Mouse (Mus musculus): ENCODE measurements around the gene Mto1. TPM values are rescaled to one million over a fixed set of nuclear protein-coding genes. Genes with fewer than 3 reads are reported as not detected.
"Not testable (repeated sequence)": the region's sequence is repeated elsewhere in the genome, so short reads cannot be mapped to it uniquely, and the experiment has no call there.

Gene Mto1
- polyA plus RNA-seq, 1 experiment from 2014 or later = 30.6 TPM

DNA sequence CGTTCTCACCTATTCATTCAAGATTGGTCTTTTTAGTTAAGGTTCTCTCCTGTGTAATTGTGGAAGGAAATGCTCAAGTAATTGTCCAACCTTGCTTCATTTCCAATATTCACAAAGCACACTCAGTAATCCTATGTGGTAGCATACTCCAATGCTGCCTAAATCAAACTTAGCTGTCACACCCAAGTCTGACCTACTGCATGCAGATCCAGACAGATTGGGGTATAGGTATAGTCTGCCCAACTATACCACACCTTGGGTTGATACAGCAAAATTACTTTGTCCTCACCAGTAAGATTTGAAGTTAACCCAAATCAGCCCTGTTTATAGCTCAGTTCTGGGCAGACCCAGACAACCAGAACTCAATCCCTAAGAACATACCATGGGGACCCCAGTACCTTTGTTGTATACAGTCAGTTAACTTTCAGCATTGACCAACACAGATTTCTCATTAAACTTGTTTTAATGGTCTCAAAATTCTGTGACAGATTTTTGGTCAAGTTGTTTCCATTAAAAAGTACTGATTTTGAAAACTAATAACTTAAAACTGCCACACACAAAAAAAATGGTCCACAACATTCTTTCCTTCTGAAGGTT lies 30.1 kb downstream of the Mto1 start:
- not testable (repeated sequence) for H3K4me1 ChIP-seq (replicated peaks; ENCODE audit: control insufficient read depth, insufficient read depth, low read length); DNase-seq (ENCODE audit: low spot score); H3K27ac ChIP-seq (ENCODE audit: low read depth, low read length); H3K9ac ChIP-seq (ENCODE audit: low read length); H3K27me3 ChIP-seq (ENCODE audit: control insufficient read depth, insufficient read depth, low read length); H3K4me3 ChIP-seq (ENCODE audit: low read depth, low read length); H3K36me3 ChIP-seq (ENCODE audit: control insufficient read depth, insufficient read depth, low read length); ATAC-seq (replicated peaks; ENCODE audit: low FRiP score); H3K9me3 ChIP-seq (ENCODE audit: control insufficient read depth, low read length)
- 57% methylated on average over 1 of the region's 1 CpGs for WGBS
- H3K4me2 ChIP-seq (ENCODE audit: low read depth, low read length, severe bottlenecking) = peak overlapping the region; percentile 5; the same call in 1 of the 2 replicates

- not testable (repeated sequence) for DNase-seq (ENCODE audit: low spot score); H3K4me1 ChIP-seq (replicated peaks; ENCODE audit: control insufficient read depth, insufficient read depth, low read length); H3K27ac ChIP-seq (ENCODE audit: low read depth, low read length); H3K27me3 ChIP-seq (ENCODE audit: control insufficient read depth, insufficient read depth, low read length); H3K9me3 ChIP-seq (ENCODE audit: control insufficient read depth, low read length); ATAC-seq (replicated peaks; ENCODE audit: low FRiP score); H3K36me3 ChIP-seq (ENCODE audit: control insufficient read depth, insufficient read depth, low read length)
- H3K4me3 ChIP-seq (ENCODE audit: low read depth, low read length) = peak overlapping the region; percentile 99
- WGBS = 31% methylated on average over 8 of the region's 8 CpGs
- H3K9ac ChIP-seq (ENCODE audit: low read length) = peak overlapping the region; percentile 53
- peak overlapping the region; percentile 59 for H3K4me2 ChIP-seq (ENCODE audit: low read depth, low read length, severe bottlenecking)
These were observed 31.3 kb downstream of the Mto1 start for GRCm38 (mm10) chr9:78479308-78479707.

- Histone ChIP-seq H3K4me3 (ENCODE audit: low read depth, low read length) (peak overlapping the region; percentile 99), H3K9ac (ENCODE audit: low read length) (peak overlapping the region; percentile 100), H3K27ac (ENCODE audit: low read depth, low read length) (peak overlapping the region; percentile 93), H3K4me2 (ENCODE audit: low read depth, low read length, severe bottlenecking) (peak overlapping the region; percentile 59)
- H3K27me3 ChIP-seq (ENCODE audit: control insufficient read depth, insufficient read depth, low read length); H3K4me1 ChIP-seq (replicated peaks; ENCODE audit: control insufficient read depth, insufficient read depth, low read length); H3K9me3 ChIP-seq (ENCODE audit: control insufficient read depth, low read length); ATAC-seq (replicated peaks; ENCODE audit: low FRiP score); H3K36me3 ChIP-seq (ENCODE audit: control insufficient read depth, insufficient read depth, low read length); DNase-seq (ENCODE audit: low spot score): not testable (repeated sequence)
- WGBS = under 1% methylated on average over 13 of the region's 13 CpGs
These were observed 32.2 kb downstream of the Mto1 start for GRCm38 (mm10) chr9:78480227-78480626.

DNA sequence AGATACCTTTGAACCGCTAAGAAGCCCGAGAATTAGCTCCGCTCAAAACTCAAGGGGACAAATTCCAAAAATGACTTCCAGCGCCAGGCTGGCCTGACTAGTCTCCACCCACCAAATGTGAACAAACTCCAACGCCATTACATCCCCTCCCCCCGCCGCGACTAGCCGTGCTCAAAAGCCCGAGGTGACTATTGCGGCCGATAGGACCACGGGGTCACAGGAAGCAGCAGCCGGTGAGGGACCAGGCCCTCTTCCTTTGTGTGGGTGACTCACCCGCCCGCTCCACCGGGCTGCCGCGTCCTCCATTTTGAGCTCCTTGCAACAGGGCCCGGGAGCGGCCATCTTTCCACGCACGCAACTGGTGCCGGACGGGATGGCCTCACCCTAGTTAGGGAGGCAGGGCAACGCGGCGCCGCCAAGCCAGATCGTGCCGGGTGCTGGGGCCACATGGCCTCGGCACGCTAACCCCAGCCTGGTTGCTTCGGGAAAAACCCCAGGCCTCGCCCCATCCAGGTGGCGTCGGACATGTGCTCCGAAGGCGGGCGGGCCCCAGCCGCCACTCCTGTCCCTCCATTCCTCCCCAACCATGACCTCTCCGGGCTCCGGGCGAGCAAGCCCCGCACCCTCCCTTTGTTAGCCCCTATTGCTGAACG lies 32.8 kb downstream of the Mto1 start:
- DNase-seq (ENCODE audit: low spot score) (peak; percentile 88), ATAC-seq (replicated peaks; ENCODE audit: low FRiP score) (peak; percentile 22)
- Histone ChIP-seq H3K4me2 (ENCODE audit: low read depth, low read length, severe bottlenecking) (peak overlapping the region; percentile 59), H3K4me3 (ENCODE audit: low read depth, low read length) (peak overlapping the region; percentile 99), H3K27ac (ENCODE audit: low read depth, low read length) (peak overlapping the region; percentile 93), H3K4me1 (replicated peaks; ENCODE audit: control insufficient read depth, insufficient read depth, low read length) (peaks cover 4% of the 10 kb centered on the region; the same call in 1 of the 2 replicates), H3K9me3 (ENCODE audit: control insufficient read depth, low read length) (no peaks in the 10 kb centered on the region), H3K9ac (ENCODE audit: low read length) (peak overlapping the region; percentile 100), H3K27me3 (ENCODE audit: control insufficient read depth, insufficient read depth, low read length) (no peaks in the 10 kb centered on the region), H3K36me3 (ENCODE audit: control insufficient read depth, insufficient read depth, low read length) (peaks cover 6% of the 10 kb centered on the region; the same call in 1 of the 2 replicates)
- WGBS = 0% methylated on average over 46 of the region's 46 CpGs

GRCm38 (mm10) chr9:78481423-78482331 lies 33.7 kb downstream of the Mto1 start:
- Histone ChIP-seq H3K4me3 (ENCODE audit: low read depth, low read length) (peak overlapping the region; percentile 99), H3K27me3 (ENCODE audit: control insufficient read depth, insufficient read depth, low read length) (no peaks in the 10 kb centered on the region), H3K9ac (ENCODE audit: low read length) (peak overlapping the region; percentile 100), H3K36me3 (ENCODE audit: control insufficient read depth, insufficient read depth, low read length) (peaks cover 6% of the 10 kb centered on the region; the same call in 1 of the 2 replicates), H3K4me1 (replicated peaks; ENCODE audit: control insufficient read depth, insufficient read depth, low read length) (peaks cover 4% of the 10 kb centered on the region; the same call in 1 of the 2 replicates), H3K4me2 (ENCODE audit: low read depth, low read length, severe bottlenecking) (peak overlapping the region; percentile 59), H3K9me3 (ENCODE audit: control insufficient read depth, low read length) (no peaks in the 10 kb centered on the region), H3K27ac (ENCODE audit: low read depth, low read length) (peak overlapping the region; percentile 99)
- WGBS = under 1% methylated on average over 72 of the region's 77 CpGs
- DNase-seq (ENCODE audit: low spot score) (peak; percentile 99), ATAC-seq (replicated peaks; ENCODE audit: low FRiP score) (peak; percentile 98)

GRCm38 (mm10) chr9:78482386-78482785 lies 34.4 kb downstream of the Mto1 start:
- Histone ChIP-seq H3K4me2 (ENCODE audit: low read depth, low read length, severe bottlenecking) (peak overlapping the region; percentile 51), H3K9me3 (ENCODE audit: control insufficient read depth, low read length) (no peaks in the 10 kb centered on the region), H3K27ac (ENCODE audit: low read depth, low read length) (peak overlapping the region; percentile 99), H3K4me3 (ENCODE audit: low read depth, low read length) (peak overlapping the region; percentile 99), H3K36me3 (ENCODE audit: control insufficient read depth, insufficient read depth, low read length) (peaks cover 6% of the 10 kb centered on the region; the same call in 1 of the 2 replicates), H3K9ac (ENCODE audit: low read length) (peak overlapping the region; percentile 92), H3K4me1 (replicated peaks; ENCODE audit: control insufficient read depth, insufficient read depth, low read length) (peaks cover 4% of the 10 kb centered on the region; the same call in 1 of the 2 replicates), H3K27me3 (ENCODE audit: control insufficient read depth, insufficient read depth, low read length) (no peaks in the 10 kb centered on the region)
- 5% methylated on average over 3 of the region's 3 CpGs for WGBS
- ATAC-seq (replicated peaks; ENCODE audit: low FRiP score) (no peak), DNase-seq (ENCODE audit: low spot score) (no peak)

DNA sequence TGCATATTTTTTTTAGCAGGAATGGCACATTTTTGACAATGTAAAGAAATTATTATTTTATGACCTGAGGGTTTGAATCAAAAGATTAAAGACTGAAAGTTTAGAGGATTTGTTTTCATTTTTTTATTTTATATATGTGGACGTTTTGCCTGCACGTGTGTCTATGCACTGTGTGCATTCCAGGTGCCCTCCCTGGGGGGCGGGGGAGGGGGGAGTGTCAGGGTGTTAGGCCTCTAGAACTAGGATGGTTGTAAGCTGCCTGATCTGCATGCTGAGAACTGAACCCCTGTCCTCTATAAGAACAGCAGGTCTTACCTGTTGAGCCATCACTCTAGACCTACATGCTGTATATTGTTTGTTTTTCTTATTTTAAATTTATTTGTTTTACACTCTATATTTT lies 36.7 kb downstream of the Mto1 start:
- 78% methylated on average over 3 of the region's 3 CpGs for WGBS
- no peak for ATAC-seq (replicated peaks; ENCODE audit: low FRiP score)
- Histone ChIP-seq H3K27ac (ENCODE audit: low read depth, low read length) (no peak overlapping the region), H3K27me3 (ENCODE audit: control insufficient read depth, insufficient read depth, low read length) (no peaks in the 10 kb centered on the region), H3K36me3 (ENCODE audit: control insufficient read depth, insufficient read depth, low read length) (no peaks in the 10 kb centered on the region; the same call in 1 of the 2 replicates), H3K4me1 (replicated peaks; ENCODE audit: control insufficient read depth, insufficient read depth, low read length) (peaks cover 4% of the 10 kb centered on the region; the same call in 1 of the 2 replicates), H3K9ac (ENCODE audit: low read length) (no peak overlapping the region), H3K4me3 (ENCODE audit: low read depth, low read length) (no peak overlapping the region), H3K9me3 (ENCODE audit: control insufficient read depth, low read length) (no peaks in the 10 kb centered on the region), H3K4me2 (ENCODE audit: low read depth, low read length, severe bottlenecking) (no peak overlapping the region)
- no peak for DNase-seq (ENCODE audit: low spot score)

- not testable (repeated sequence) for H3K4me3 ChIP-seq (ENCODE audit: low read depth, low read length); H3K9me3 ChIP-seq (ENCODE audit: control insufficient read depth, low read length); H3K27me3 ChIP-seq (ENCODE audit: control insufficient read depth, insufficient read depth, low read length); H3K4me2 ChIP-seq (ENCODE audit: low read depth, low read length, severe bottlenecking); H3K36me3 ChIP-seq (ENCODE audit: control insufficient read depth, insufficient read depth, low read length); H3K9ac ChIP-seq (ENCODE audit: low read length); ATAC-seq (replicated peaks; ENCODE audit: low FRiP score); H3K4me1 ChIP-seq (replicated peaks; ENCODE audit: control insufficient read depth, insufficient read depth, low read length); DNase-seq (ENCODE audit: low spot score); H3K27ac ChIP-seq (ENCODE audit: low read depth, low read length)
- 93% methylated on average over 5 of the region's 5 CpGs for WGBS
These were observed 40.0 kb downstream of the Mto1 start for GRCm38 (mm10) chr9:78488021-78488420.
